Mouse (Mus musculus): Measurements from ENCODE around the gene Clpb. TPM values are rescaled to one million over a fixed set of nuclear protein-coding genes. Genes with fewer than 3 reads are reported as not detected.
A peak's percentile ranks its signal among the peaks of the same experiment; 100 is the strongest.

The Clpb gene
- total RNA-seq, 2 experiments from 2014 or later: 0.84 to 1.3 TPM

DNA sequence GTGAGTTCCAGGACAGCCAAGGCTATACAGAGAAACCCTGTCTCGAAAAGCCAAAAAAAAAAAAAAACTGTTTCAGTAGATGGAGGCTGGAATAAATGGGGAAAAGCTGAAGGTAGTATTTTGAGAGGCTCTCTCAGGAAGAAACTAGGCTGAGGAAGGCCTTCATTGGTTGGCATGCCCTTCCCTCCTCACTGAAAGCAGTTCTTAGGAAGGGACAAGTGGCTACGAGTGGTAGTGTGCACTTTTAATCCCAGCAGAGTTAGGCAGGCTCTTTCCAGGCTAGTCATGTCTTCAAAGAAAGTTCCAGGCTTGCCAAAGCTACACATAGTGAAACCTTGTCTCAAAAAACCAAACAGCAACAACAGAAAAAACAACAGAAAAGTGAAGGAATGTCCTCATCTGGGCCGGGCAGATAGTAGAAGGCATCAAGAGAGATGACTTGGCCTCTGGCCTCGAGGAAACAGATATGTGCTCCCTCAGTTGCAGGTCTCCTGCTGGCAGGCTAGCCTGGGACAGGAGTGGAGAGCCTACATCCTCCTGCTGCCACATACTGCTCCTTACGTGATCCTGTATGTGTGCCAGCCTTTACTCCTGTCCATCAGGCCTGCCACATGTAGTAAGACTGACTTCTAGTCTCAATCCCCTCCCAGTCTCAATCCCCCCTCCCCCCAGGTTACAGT lies 8.3 kb downstream of the Clpb start:
- no peak; the same call in 1 of the 2 replicates for ATAC-seq (replicated peaks; ENCODE audit: low FRiP score, poor library complexity, severe bottlenecking)

GRCm38 (mm10) chr7:101673497-101673896 lies 10.1 kb downstream of the Clpb start:
- ATAC-seq (replicated peaks; ENCODE audit: low FRiP score, poor library complexity, severe bottlenecking): no peak

DNA sequence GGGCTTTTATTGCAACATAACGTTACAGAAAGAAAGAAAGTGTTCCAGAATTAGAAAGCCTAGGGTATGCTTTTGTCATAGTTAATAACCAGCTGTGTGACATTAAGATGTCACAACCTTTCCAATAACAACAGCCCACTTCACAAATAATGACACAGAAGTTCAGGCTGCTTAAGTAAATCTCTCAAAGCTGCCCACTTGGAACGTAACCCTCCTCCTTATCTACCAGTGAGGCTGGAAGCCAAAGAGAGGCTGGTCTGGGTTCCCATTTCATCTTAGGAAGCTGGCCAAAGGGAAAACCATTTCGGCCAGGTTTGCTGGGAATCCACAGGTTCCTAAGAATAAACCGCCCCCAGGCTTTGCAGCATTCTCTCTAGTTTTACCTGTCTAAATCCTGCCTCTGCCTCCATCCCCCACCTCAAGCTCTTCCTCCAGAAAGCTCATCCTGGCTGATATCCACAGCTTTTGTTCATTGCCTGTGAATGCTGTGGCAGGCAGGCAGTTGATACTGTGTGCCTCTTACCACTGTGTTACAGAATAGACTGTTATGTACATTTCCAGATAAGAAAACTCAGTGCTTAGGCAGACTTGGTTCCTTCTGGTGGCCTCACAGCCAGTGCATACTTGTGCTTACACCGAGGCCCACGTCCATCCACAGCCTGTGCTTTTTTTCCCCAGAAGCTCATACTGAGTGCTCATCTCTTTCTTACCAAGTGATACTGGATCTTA lies 12.8 kb downstream of the Clpb start:
- no peak for ATAC-seq (replicated peaks; ENCODE audit: low FRiP score, poor library complexity, severe bottlenecking)

DNA sequence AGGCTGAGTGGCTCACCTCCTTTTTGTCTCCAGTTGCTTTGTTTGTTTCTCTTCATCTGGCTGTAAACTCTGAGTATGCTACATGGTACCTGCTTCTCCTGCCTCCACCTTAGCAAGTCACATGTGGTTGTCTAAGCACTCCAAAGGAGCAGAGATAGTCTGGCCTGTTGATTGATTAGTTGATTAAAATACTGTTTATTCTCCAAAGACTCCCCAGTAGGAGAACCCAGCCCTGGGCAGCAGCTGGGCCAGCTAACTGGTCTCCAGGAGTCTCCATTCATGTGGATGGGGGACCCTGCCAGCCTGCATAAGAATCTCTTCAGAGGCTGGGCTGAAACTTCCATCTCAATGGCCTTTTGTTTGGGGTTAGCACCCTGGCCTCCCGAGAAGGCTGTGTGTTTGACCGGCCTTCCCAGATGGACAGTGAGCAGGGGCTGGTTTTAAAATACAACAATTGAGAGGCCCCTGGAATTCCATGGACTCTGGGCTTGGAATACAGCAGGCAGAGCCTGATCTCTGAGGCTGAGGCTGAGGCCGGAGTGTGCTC lies 13.4 kb downstream of the Clpb start:
- no peak for ATAC-seq (replicated peaks; ENCODE audit: low FRiP score, poor library complexity, severe bottlenecking)

DNA sequence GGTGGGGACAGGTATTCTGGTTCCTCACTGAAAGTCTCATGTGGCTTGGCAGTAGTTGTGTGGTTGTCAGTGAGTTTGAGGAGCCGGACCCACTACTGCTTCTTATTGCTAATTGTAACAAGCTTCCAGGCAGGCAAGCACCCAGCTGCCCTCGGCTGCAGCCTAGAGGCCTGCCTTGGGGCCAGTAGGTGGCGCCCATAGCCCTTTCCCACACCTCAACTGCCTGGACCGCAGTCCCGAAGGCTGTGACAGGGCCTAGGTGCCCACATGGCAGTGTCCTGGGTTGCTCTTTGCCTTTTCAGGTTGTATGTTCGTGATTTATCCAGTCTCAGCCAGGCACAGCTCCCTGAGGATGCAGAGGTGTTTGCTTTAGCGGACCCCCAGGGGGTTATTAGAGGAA lies 16.2 kb downstream of the Clpb start:
- peak; percentile 68 for ATAC-seq (replicated peaks; ENCODE audit: low FRiP score, poor library complexity, severe bottlenecking)

GRCm38 (mm10) chr7:101680961-101681360 lies 17.5 kb downstream of the Clpb start:
- ATAC-seq (replicated peaks; ENCODE audit: low FRiP score, poor library complexity, severe bottlenecking): no peak

GRCm38 (mm10) chr7:101681565-101682071 lies 18.2 kb downstream of the Clpb start:
- ATAC-seq (replicated peaks; ENCODE audit: low FRiP score, poor library complexity, severe bottlenecking): no peak

- ATAC-seq (replicated peaks; ENCODE audit: low FRiP score, poor library complexity, severe bottlenecking): no peak
These were observed 19.5 kb downstream of the Clpb start for GRCm38 (mm10) chr7:101682886-101683285.

DNA sequence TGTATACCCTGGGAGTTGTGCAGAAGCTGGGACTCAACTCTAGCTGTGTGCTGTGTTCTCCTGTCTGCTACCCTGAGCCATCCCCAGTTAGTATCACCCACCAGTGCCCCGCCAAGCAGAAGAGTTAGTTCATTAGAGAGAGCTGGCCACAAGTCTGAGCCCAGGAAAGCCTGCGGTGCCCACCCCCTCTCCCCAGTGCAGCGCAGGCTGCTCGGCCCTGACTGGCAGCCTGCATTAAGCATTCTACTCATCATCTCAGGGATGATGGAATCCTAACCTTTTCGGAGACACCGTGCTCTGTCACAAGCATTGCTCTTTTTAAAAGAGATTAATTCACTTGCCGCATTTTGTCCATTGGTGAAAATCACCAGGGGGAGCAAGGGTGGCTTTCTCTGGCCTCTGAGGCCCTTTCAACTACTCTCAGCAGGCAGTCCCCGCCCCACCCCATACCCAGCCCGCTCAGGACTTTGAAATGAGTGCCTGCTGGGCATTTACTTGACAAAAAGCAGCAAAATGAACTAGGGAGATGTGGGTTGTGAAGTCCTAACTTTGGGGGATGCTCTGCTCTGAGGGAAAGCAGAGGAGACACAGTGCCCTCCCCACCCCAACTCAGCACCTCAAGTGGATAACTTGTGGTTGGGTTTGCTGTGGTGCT lies 20.7 kb downstream of the Clpb start:
- ATAC-seq (replicated peaks; ENCODE audit: low FRiP score, poor library complexity, severe bottlenecking): no peak

- ATAC-seq (replicated peaks; ENCODE audit: low FRiP score, poor library complexity, severe bottlenecking): no peak
These were observed 21.2 kb downstream of the Clpb start for GRCm38 (mm10) chr7:101684671-101685070.

- no peak for ATAC-seq (replicated peaks; ENCODE audit: low FRiP score, poor library complexity, severe bottlenecking)
These were observed 23.7 kb downstream of the Clpb start for GRCm38 (mm10) chr7:101687144-101687543.

- no peak for ATAC-seq (replicated peaks; ENCODE audit: low FRiP score, poor library complexity, severe bottlenecking)
These were observed 27.0 kb downstream of the Clpb start for GRCm38 (mm10) chr7:101690471-101690870.

DNA sequence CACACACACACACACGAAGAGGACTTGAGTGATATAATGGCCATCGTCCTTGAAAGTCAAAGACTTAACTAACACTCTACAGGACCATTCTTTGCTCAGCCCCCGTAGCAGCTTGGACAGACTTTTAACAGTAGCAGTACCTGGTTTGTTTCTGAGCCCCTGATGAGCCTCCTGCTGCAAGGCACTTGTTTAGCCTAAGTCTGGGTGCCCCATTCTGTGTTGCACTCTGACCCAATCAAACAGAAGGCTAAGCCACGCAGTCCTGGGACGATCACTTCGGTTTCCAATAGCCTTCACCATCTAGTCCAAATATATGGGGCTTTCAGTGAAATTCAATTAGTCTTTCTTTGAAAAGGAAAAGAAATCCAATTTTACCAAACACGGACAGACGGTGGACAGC lies 28.4 kb downstream of the Clpb start:
- ATAC-seq (replicated peaks; ENCODE audit: low FRiP score, poor library complexity, severe bottlenecking): no peak

GRCm38 (mm10) chr7:101692446-101692845 lies 29.0 kb downstream of the Clpb start:
- ATAC-seq (replicated peaks; ENCODE audit: low FRiP score, poor library complexity, severe bottlenecking): no peak

GRCm38 (mm10) chr7:101695483-101695882 lies 32.0 kb downstream of the Clpb start:
- ATAC-seq (replicated peaks; ENCODE audit: low FRiP score, poor library complexity, severe bottlenecking): no peak

DNA sequence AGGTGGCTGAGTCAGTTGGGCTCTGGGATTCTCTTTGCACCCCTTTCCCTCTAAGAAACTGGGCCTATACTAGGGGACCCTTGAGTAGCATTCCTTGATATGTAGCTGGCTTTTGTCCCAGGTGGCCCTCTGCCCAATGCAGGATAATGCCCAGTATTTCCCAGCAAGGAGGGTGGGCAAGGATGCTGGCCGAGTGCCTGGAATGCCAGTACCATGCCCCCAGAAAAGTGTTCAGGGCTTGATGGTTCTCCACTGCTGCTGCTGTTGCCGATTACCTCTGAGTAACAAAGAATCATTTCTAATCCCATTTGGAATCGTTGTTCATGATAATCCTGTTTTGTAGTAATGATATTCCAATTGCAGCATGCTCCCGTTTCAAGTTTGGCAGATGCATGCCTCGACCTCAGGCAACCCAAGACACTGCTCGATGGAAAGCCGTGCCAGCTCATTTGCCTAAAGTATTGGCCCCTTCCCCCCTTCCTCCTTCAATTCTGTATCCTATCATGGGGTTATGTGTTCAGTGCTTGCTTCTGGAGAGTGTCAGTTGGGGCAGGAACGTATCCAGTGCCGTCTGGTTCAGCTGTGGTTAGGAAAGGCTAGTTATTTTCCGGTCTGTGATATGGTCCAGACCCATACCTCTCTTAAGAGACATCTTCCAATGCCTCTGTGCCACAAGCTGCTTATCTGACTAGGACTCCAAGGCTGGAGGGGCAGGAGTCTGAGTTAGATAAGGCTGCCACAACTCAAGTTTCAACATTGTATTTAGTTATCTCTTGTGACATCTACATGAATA lies 33.7 kb downstream of the Clpb start:
- peak; percentile 65 for ATAC-seq (replicated peaks; ENCODE audit: low FRiP score, poor library complexity, severe bottlenecking)

GRCm38 (mm10) chr7:101700296-101700695 lies 36.9 kb downstream of the Clpb start:
- no peak for ATAC-seq (replicated peaks; ENCODE audit: low FRiP score, poor library complexity, severe bottlenecking)

DNA sequence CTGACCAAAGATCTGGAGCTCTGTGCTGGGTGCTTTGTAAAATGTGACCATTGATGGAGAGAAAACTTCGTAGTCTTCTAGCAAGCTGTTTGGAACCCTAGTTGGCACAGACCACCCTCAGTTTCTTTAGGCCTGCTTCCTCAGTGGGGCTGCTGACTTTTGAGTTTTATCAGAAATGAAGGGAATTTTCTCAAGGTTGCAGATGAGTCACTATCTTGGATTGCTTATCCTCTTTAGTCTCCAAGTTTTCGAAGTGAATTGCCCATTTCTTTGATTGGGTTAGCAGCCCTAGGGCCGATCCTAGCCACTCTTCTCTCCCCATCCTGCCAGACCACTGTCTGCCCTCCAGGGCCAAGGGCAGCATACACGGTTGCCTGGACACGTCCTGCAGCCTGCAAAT lies 39.3 kb downstream of the Clpb start:
- ATAC-seq (replicated peaks; ENCODE audit: low FRiP score, poor library complexity, severe bottlenecking): no peak

DNA sequence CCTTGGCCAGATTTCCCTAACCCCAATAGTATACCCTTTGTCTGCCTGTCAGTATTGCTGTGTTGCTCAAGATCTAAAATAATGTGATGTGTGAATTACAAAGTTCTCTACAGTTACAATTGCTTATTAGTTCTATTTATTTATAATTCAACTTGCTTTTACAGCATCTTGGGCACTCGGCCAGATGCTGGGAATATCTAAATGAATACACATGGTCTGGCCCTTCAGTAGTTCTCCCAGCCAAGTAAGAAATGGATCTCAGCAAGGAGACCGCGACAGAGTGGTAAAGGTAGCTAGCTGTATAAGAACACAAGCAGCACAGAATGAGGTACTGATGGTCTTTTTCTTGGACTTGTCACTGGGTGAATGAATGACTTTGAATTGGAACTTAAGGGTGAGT lies 46.2 kb downstream of the Clpb start:
- no peak for ATAC-seq (replicated peaks; ENCODE audit: low FRiP score, poor library complexity, severe bottlenecking)

- no peak for ATAC-seq (replicated peaks; ENCODE audit: low FRiP score, poor library complexity, severe bottlenecking)
These were observed 46.8 kb downstream of the Clpb start for GRCm38 (mm10) chr7:101710236-101710635.
